Mouse (Mus musculus) ovary, adult 10 weeks (tissue): ENCODE data around the gene Gnl3. TPM values are rescaled to one million over a fixed set of nuclear protein-coding genes. Genes with fewer than 3 reads are reported as not detected.

ENCODE experiments used
- polyA plus RNA-seq: library from polyadenylated mRNA; stranded (reverse); fragments of 350-450 nt; fragmentation: Illumina TruSeq; extraction: RNeasy Lipid Tissue Mini Kit (QIAGEN cat#74804); gene quantifications from one replicate; pipeline ENCODE4 v1.2.3, GENCODE M21; 2014

Gene Gnl3
- polyA plus RNA-seq, result 159 TPM

GRCm38 (mm10) chr14:31018860-31019291 is at the start of gene Gnl3, which contains the start of gene Pbrm1:
Gene Gnl3, minus strand, starts transcription at chr14:31019152.
Gene Pbrm1, plus strand, starts transcription at chr14:31019138.

GRCm38 (mm10) chr14:31001307-31002205 is 17.4 kb downstream of the Gnl3 start, which contains the start of the genes Glt8d1 and Spcs1:
Gene Glt8d1, plus strand, starts transcription at chr14:31001400.
Gene Spcs1, minus strand, starts transcription at chr14:31001672.

Other genes starting within 250 kb of the Gnl3 start
- 8.4 TPM for gene Tmem110, start 193.6 kb downstream of the Gnl3 start, polyA plus RNA-seq
- 4.1 TPM for gene Mustn1, start 140.0 kb downstream of the Gnl3 start, polyA plus RNA-seq
- gene Itih4, start 132.7 kb downstream of the Gnl3 start, polyA plus RNA-seq, result not detected
- gene Itih3, start 95.4 kb downstream of the Gnl3 start, polyA plus RNA-seq, result 1.3 TPM
- gene Itih1, start 75.9 kb downstream of the Gnl3 start, polyA plus RNA-seq, result not detected
- gene Nek4, start 67.8 kb downstream of the Gnl3 start, polyA plus RNA-seq, result 22.2 TPM
- 139 TPM for gene Glt8d1, start 17.8 kb downstream of the Gnl3 start, polyA plus RNA-seq
- gene Spcs1, start 17.5 kb downstream of the Gnl3 start, polyA plus RNA-seq, result 392 TPM
- 187 TPM for gene Pbrm1, start within 50 bp of the Gnl3 start, polyA plus RNA-seq
- 6.6 TPM for gene Smim4, start 109.8 kb upstream of the Gnl3 start, polyA plus RNA-seq
- 3.3 TPM for gene Nt5dc2, start 111.9 kb upstream of the Gnl3 start, polyA plus RNA-seq
- gene Stab1, start 149.5 kb upstream of the Gnl3 start, polyA plus RNA-seq, result 1.7 TPM
- not detected for gene Tnnc1, start 189.2 kb upstream of the Gnl3 start, polyA plus RNA-seq
- 84.3 TPM for gene Nisch, start 197.8 kb upstream of the Gnl3 start, polyA plus RNA-seq
- gene Sema3g, start 198.7 kb upstream of the Gnl3 start, polyA plus RNA-seq, result 8.8 TPM
- gene Phf7, start 232.2 kb upstream of the Gnl3 start, polyA plus RNA-seq, result 9.7 TPM
- gene Bap1, start 232.3 kb upstream of the Gnl3 start, polyA plus RNA-seq, result 6.2 TPM